Comparison of ENCODE assay signal across 9 mouse cellular contexts in the genomic region with DNA sequence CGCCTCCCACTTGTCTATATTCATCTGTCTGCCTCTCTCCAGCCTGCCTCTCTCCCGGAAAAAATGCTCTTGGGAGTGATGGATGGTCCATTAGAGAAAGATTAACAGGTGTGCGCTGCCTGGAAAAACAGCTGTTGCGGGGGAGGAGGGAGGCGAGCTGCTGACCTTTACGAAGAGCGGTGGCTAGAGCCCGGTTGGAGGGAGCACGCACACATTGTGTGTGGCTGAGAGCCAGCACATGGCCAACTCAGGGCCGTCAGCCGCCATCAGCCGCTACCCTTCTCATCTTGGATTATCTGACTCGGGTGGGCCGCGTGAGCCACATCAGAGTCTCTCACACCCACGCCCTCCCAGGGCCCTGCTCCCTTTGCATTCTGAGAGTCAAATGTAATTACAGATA.
DNase-seq lines count a peak whose midpoint lies in the region.
"Had no signal": no experiment of that assay in that cellular context is flagged by ENCODE, and none has a peak within 500 bp of the region (broad histone marks: within the 10 kb centered on the region; RNA-seq: fewer than 3 reads in every experiment).

No protein-coding gene starts in this region.

- intact Hi-C loops in heart, postnatal 36 days (cut with DNase I): no loop called here

- peak; percentile 22 for DNase-seq in layer of hippocampus, adult 11-12 months (ENCODE audit: low spot score)
- no peak for DNase-seq in layer of hippocampus, adult 9-10 months (ENCODE audit: low spot score)
- peak; percentile 58 for DNase-seq in embryo, embryonic 10.5 days (ENCODE audit: low spot score)
- peak; percentile 14 for DNase-seq in kidney, postnatal 14 days
- peak; percentile 60 for DNase-seq in retina, embryonic 14.5 days (ENCODE audit: low spot score)
- no peak for DNase-seq in heart, postnatal 36 days
- DNase-seq in cerebellum, adult 11-12 months: no peak
- DNase-seq in urinary bladder, postnatal 10 days (ENCODE audit: low spot score): no peak
- DNase-seq: lung, adult 2 months had no signal

Comparison
In these comparisons a context has a peak if more than half of its experiments do, and no peak if none do; other contexts are left out.
1. DNase-seq: peak in layer of hippocampus, adult 11-12 months (single experiment), embryo, embryonic 10.5 days (single experiment), kidney, postnatal 14 days (single experiment) and retina, embryonic 14.5 days (single experiment); none in layer of hippocampus, adult 9-10 months (single experiment), heart, postnatal 36 days (0 of 2), cerebellum, adult 11-12 months (single experiment) and urinary bladder, postnatal 10 days (single experiment).